Mouse (Mus musculus) limb, embryonic 11.5 days (tissue): ENCODE data around the gene Rffl. TPM values are rescaled to one million over a fixed set of nuclear protein-coding genes. Genes with fewer than 3 reads are reported as not detected.

Source experiments
- ATAC-seq: fragments of 200-750 bp; cut with Nextera tagmentation; 2 replicates; pipeline ENCODE4 v1.8.0; 2017; ENCODE audit warnings: low read depth; ENCODE audit not compliant: insufficient number of reproducible peaks, low FRiP score, low TSS enrichment
- DNase-seq: peaks from one replicate; pipeline ENCODE4 v3.0.0-alpha.2; 2015; ENCODE audit warnings: low spot score
- H3K27ac ChIP-seq: fragments of 300-500 bp; sonication (generic); replicated peaks from 2 replicates; pipeline ENCODE4 v1.5.1; 2014; ENCODE audit warnings: low read depth, mild to moderate bottlenecking, low read length
- H3K27me3 ChIP-seq: fragments of 300-500 bp; sonication (generic); 2 replicates; pipeline ENCODE4 v1.6.1; 2014; ENCODE audit warnings: mild to moderate bottlenecking, low read length, mixed read lengths; ENCODE audit not compliant: control insufficient read depth, insufficient read depth
- H3K36me3 ChIP-seq: fragments of 300-500 bp; sonication (generic); 2 replicates; pipeline ENCODE4 v1.6.1; 2014; ENCODE audit warnings: mild to moderate bottlenecking, low read length, moderate library complexity, mixed read lengths; ENCODE audit not compliant: control insufficient read depth, insufficient read depth
- H3K4me1 ChIP-seq: fragments of 300-500 bp; sonication (generic); 2 replicates; pipeline ENCODE4 v1.6.1; 2014; ENCODE audit warnings: low read length, mixed read lengths; ENCODE audit not compliant: control insufficient read depth, insufficient read depth
- H3K4me2 ChIP-seq: fragments of 300-500 bp; sonication (generic); 2 replicates; pipeline ENCODE4 v1.6.1; 2014; ENCODE audit warnings: low read depth, mild to moderate bottlenecking, moderate library complexity; ENCODE audit not compliant: severe bottlenecking
- H3K4me3 ChIP-seq: fragments of 300-500 bp; sonication (generic); 2 replicates; pipeline ENCODE4 v1.5.1; 2014; ENCODE audit warnings: low read depth, low read length
- H3K9ac ChIP-seq: fragments of 300-500 bp; sonication (generic); 2 replicates; pipeline ENCODE4 v1.6.1; 2014; ENCODE audit warnings: mild to moderate bottlenecking, low read length
- H3K9me3 ChIP-seq: fragments of 300-500 bp; sonication (generic); 2 replicates; pipeline ENCODE4 v1.6.1; 2016; ENCODE audit warnings: low read length; ENCODE audit not compliant: control insufficient read depth
- WGBS: fragments of 180-500 bp; shearing (Covaris S2); extraction: QIAGEN DNeasy Blood & Tissue Kit; methylation state at CpG from one replicate; pipeline ENCODE4 v1.1.7; 2014; 5-methylcytosine and 5-hydroxymethylcytosine counted together
- polyA plus RNA-seq: library from polyadenylated mRNA; unstranded; fragments of >200 nt; fragmentation: Nextera tagmentation; extraction: Ambion mirVana; gene quantifications from 2 replicates; pipeline ENCODE4 v1.2.1, GENCODE M21; 2014

Rffl gene
- polyA plus RNA-seq, result 11.4 and 12.7 TPM in 2 replicates

- ATAC-seq, result peak; percentile 96
- no peaks in the 10 kb centered on the region for H3K9me3 ChIP-seq
- peak within 1 kb of the TSS; percentile 80 for H3K4me3 ChIP-seq
- no peaks in the 10 kb centered on the region for H3K27me3 ChIP-seq
- 0 out of 2 replicates have a peak, but pooled peaks cover 2% of the 10 kb centered on the region for H3K4me1 ChIP-seq
- WGBS, result under 1% methylated on average over 42 of the region's 43 CpGs
- H3K9ac ChIP-seq, result peak within 1 kb of the TSS; percentile 72
- DNase-seq, result peak; percentile 98
- H3K4me2 ChIP-seq, result peak within 1 kb of the TSS; percentile 72
- H3K36me3 ChIP-seq, result no peaks in the 10 kb centered on the region
- no peak within 1 kb of the TSS for H3K27ac ChIP-seq
Observed at GRCm38 (mm10) chr11:82871031-82871446, at the start of gene Rffl. Gene Rffl (minus strand): TSS chr11:82871210.

DNA sequence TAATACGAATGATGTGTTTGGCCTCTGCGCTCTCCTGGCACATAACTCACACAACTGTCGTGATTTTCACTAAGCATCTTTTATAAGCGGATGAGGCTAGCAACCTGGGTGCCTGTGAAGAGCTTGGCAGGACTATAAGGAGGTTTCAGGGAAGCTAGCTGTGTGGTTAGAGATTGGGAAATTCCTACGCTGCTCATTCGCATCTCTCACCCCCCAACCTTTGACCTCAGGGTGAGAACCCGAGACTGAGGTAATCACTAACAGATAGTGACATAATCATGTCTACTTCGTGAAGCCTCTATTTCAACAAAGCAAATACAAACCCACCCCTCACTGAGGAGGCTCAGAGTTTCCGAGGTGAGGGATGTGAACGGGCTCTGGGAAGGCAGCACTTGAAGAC lies 49.8 kb upstream of the Rffl start:
- H3K9ac ChIP-seq, result no peak overlapping the region
- H3K4me3 ChIP-seq, result no peak overlapping the region
- ATAC-seq, result no peak
- no peaks in the 10 kb centered on the region for H3K4me1 ChIP-seq
- H3K9me3 ChIP-seq, result no peaks in the 10 kb centered on the region
- no peak overlapping the region for H3K27ac ChIP-seq
- H3K4me2 ChIP-seq, result no peak overlapping the region
- 44% methylated on average over 10 of the region's 10 CpGs for WGBS
- DNase-seq, result no peak
- no peaks in the 10 kb centered on the region for H3K36me3 ChIP-seq
- no peaks in the 10 kb centered on the region for H3K27me3 ChIP-seq

- H3K27ac ChIP-seq, result no peak overlapping the region
- ATAC-seq, result no peak; the same call in 1 of the 2 replicates
- no peaks in the 10 kb centered on the region for H3K9me3 ChIP-seq
- WGBS, result 9% methylated on average over 16 of the region's 16 CpGs
- H3K4me2 ChIP-seq, result peak overlapping the region; percentile 31; the same call in 1 of the 2 replicates
- no peaks in the 10 kb centered on the region for H3K27me3 ChIP-seq
- H3K4me3 ChIP-seq, result no peak overlapping the region
- no peaks in the 10 kb centered on the region for H3K4me1 ChIP-seq
- H3K36me3 ChIP-seq, result no peaks in the 10 kb centered on the region
- peak; percentile 88 for DNase-seq
- H3K9ac ChIP-seq, result no peak overlapping the region
Observed at GRCm38 (mm10) chr11:82914711-82915352, 43.8 kb upstream of the Rffl start.

GRCm38 (mm10) chr11:82910679-82911389 lies 39.8 kb upstream of the Rffl start:
- DNase-seq, result no peak
- 82% methylated on average over 11 of the region's 11 CpGs for WGBS
- ATAC-seq, result no peak
- no peaks in the 10 kb centered on the region for H3K9me3 ChIP-seq
- no peak overlapping the region for H3K4me3 ChIP-seq
- no peak overlapping the region for H3K4me2 ChIP-seq
- H3K36me3 ChIP-seq, result no peaks in the 10 kb centered on the region
- peaks cover 4% of the 10 kb centered on the region; the same call in 1 of the 2 replicates for H3K4me1 ChIP-seq
- no peak overlapping the region for H3K9ac ChIP-seq
- no peaks in the 10 kb centered on the region for H3K27me3 ChIP-seq
- no peak overlapping the region for H3K27ac ChIP-seq

DNA sequence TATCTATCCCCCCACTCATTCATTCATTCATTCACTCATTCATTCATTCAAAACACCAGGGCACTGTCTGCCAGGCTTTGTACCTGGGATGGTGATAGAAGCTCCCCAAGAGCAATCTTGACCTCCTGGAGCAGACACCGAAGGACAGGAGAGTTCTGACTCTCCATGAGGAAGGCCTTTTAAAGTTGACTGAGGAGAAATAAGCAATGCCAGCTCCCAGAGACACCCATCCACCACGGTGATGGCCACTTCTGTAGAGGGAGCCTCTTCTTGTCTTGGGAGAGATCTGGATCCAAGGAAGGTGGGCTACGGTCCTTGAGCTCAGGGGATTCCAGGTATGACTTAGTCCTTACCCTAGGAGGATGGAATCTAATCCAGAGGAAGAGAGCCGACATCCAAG lies 39.2 kb upstream of the Rffl start, which contains the start of gene Unc45b:
Gene Unc45b (plus strand): TSS at position 301 of the 400 bp plus-strand sequence.
- H3K27me3 ChIP-seq, result no peaks in the 10 kb centered on the region
- H3K9me3 ChIP-seq, result no peaks in the 10 kb centered on the region
- H3K4me2 ChIP-seq, result no peak within 1 kb of the TSS
- no peak for DNase-seq
- peaks cover 2% of the 10 kb centered on the region; the same call in 1 of the 2 replicates for H3K36me3 ChIP-seq
- H3K27ac ChIP-seq, result no peak within 1 kb of the TSS
- no peak for ATAC-seq
- no peak within 1 kb of the TSS for H3K4me3 ChIP-seq
- no peak within 1 kb of the TSS for H3K9ac ChIP-seq
- WGBS, result 85% methylated on average over 4 of the region's 4 CpGs
- H3K4me1 ChIP-seq, result peaks cover 4% of the 10 kb centered on the region; the same call in 1 of the 2 replicates

DNA sequence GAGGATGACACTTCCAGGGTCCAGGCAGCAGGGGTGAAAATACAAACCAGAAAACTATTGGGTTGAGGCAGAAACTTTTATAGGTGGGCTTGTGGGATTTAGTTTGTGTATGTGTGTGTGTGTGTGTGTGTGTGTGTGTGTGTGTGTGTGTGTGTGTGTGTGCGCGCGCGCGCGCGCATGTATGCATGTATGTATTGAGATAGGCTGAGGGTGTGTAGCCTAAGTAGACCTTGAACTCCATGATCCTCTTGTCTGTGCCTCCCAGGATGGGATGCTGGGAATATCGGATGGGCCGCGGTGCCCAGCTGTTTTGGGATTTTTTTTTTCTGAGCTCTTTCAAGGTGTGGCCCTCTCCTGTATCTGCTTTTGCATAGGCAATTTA lies 37.6 kb upstream of the Rffl start:
- Histone ChIP-seq H3K36me3 (peaks cover 11% of the 10 kb centered on the region; the same call in 1 of the 2 replicates), H3K4me2 (peak overlapping the region; percentile 79; the same call in 1 of the 2 replicates), H3K27ac (no peak overlapping the region), H3K9me3 (no peaks in the 10 kb centered on the region), H3K4me1 (peaks cover 4% of the 10 kb centered on the region; the same call in 1 of the 2 replicates), H3K27me3 (no peaks in the 10 kb centered on the region), H3K4me3 (peak overlapping the region; percentile 90), H3K9ac (no peak overlapping the region; the same call in 1 of the 2 replicates)
- no peak for DNase-seq
- 82% methylated on average over 3 of the region's 10 CpGs for WGBS
- no peak for ATAC-seq

DNA sequence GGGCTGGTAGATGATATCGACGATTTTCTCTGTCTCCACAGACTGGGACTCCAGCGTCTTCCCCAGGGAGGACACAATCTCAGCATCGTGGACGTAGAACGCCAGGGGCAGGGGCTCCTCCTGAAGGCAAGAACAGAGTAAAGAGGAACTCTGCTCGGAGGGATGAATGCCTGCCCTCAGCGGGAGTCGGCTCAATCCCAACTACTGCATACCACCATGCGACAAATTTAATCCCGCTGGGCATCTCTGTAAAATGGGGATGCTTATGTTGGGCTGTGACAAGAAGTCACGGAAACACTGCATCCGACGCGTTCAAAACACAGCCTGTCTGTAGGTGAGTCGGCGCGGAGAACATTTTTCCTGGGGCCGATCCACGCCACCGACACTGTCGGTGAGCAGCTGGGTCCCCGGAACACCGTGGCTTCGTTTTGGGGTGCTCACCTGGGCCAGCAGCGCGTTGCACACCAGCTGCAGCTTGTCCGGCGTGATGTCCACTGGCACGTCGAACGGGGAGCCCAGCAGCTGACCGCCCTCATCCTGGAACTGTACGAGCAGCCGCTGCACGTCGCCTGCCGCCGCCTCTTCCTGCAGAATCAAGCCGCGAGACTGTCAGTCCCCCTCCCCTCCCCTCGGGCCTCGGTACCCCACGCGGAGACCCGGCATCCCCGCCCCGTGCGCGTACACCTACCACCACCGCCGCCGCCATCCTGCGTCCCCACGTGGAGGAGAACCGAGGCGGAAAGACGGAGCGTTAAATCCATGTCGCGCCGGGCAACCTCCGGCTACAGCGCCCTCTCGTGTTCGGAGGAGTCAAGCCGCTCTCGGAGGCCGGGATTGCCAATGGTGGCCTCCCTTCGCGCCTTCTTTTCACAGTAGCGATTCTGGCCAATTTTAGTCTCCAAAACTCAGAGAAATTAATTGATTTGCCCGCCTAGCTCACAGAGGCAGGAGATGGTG lies 36.9 kb upstream of the Rffl start, which contains the start of gene Nle1:
Gene Nle1 (minus strand): TSS at position 761 of the 957 bp plus-strand sequence.
- H3K27me3 ChIP-seq, result no peaks in the 10 kb centered on the region
- peak; percentile 99 for DNase-seq
- peak within 1 kb of the TSS; percentile 79 for H3K4me2 ChIP-seq
- peak within 1 kb of the TSS; percentile 90 for H3K4me3 ChIP-seq
- H3K36me3 ChIP-seq, result peaks cover 14% of the 10 kb centered on the region; the same call in 1 of the 2 replicates
- WGBS, result 2% methylated on average over 73 of the region's 73 CpGs
- H3K27ac ChIP-seq, result no peak within 1 kb of the TSS
- H3K4me1 ChIP-seq, result peaks cover 4% of the 10 kb centered on the region; the same call in 1 of the 2 replicates
- no peaks in the 10 kb centered on the region for H3K9me3 ChIP-seq
- H3K9ac ChIP-seq, result peak within 1 kb of the TSS; percentile 75
- ATAC-seq, result peak; percentile 42; the same call in 1 of the 2 replicates
